Mouse (Mus musculus) G1E (cell line): ENCODE results near the gene Tpt1. TPM values are rescaled to one million over a fixed set of nuclear protein-coding genes. Genes with fewer than 3 reads are reported as not detected.
"Not testable (repeated sequence)": the region's sequence is repeated elsewhere in the genome, so short reads cannot be mapped to it uniquely, and the experiment has no call there.

Source experiments
- ATAC-seq: 2 replicates; pipeline ENCODE4 v1.8.0; 2016; ENCODE audit warnings: mild to moderate bottlenecking; ENCODE audit not compliant: insufficient number of reproducible peaks, poor library complexity, low FRiP score, severe bottlenecking; ENCODE audit errors: extremely low read depth
- DNase-seq: peaks from one replicate; pipeline ENCODE4 v3.0.0; 2012; ENCODE audit warnings: low spot score
- H3K27me3 ChIP-seq: 2 replicates; pipeline ENCODE4 v1.6.1; 2012; ENCODE audit warnings: mild to moderate bottlenecking, low read length, inconsistent platforms; ENCODE audit not compliant: insufficient read depth
- H3K36me3 ChIP-seq: replicated peaks from 2 replicates; pipeline ENCODE3; 2012; ENCODE audit warnings: mild to moderate bottlenecking, inconsistent platforms
- H3K4me1 ChIP-seq: 2 replicates; pipeline ENCODE4 v1.6.1; 2012; ENCODE audit warnings: low read depth, low read length, inconsistent platforms, mixed read lengths; ENCODE audit not compliant: insufficient read depth
- H3K4me3 ChIP-seq: 2 replicates; pipeline ENCODE4 v1.5.1; 2012; ENCODE audit warnings: low read depth, mild to moderate bottlenecking, inconsistent platforms, low read length, moderate library complexity, mixed read lengths
- H3K9me3 ChIP-seq: replicated peaks from 2 replicates; pipeline ENCODE4 v1.6.1; 2012; ENCODE audit warnings: inconsistent platforms
- CTCF ChIP-seq: IDR thresholded peaks from 2 replicates; pipeline ENCODE4 v1.5.1; 2012; ENCODE audit warnings: low read depth, low read length, inconsistent platforms, mixed read lengths
- GATA1 ChIP-seq: IDR thresholded peaks from 2 replicates; pipeline ENCODE4 v1.6.1; 2012; ENCODE audit warnings: borderline replicate concordance, low read length, inconsistent platforms, mixed read lengths
- GATA2 ChIP-seq: IDR thresholded peaks from 2 replicates; pipeline ENCODE4 v1.6.1; 2012; ENCODE audit warnings: low read depth, low read length, inconsistent platforms, borderline replicate concordance
- POLR2AphosphoS5 ChIP-seq: IDR thresholded peaks from 2 replicates; pipeline ENCODE4 v1.6.1; 2012; ENCODE audit warnings: low read depth, low read length, inconsistent platforms; ENCODE audit not compliant: insufficient replicate concordance
- TAL1 ChIP-seq: conservative IDR thresholded peaks from 2 replicates; pipeline ENCODE4 v1.6.1; 2012; ENCODE audit warnings: low read depth, low read length, inconsistent platforms, mixed read lengths
- polyA plus RNA-seq: library from polyadenylated mRNA; stranded (reverse); fragments of >175 nt; gene quantifications from 2 replicates; pipeline ENCODE4 v1.2.3, GENCODE M21; 2012
- total RNA-seq, 2 experiments: library from RNA; stranded (forward) in 1 of 2; stranded (reverse) in 1 of 2; fragments of 200-1000 nt in 1 of 2; fragments of >200 nt in 1 of 2; fragmentation: Nextera tagmentation in 1 of 2; gene quantifications; 2 replicates each; pipeline ENCODE4 v1.2.3; 2014 to 2017

The Tpt1 gene
- total and polyA plus RNA-seq, 3 experiments: 819 to 2,341 (median 1,947) TPM

GRCm38 (mm10) chr14:75862701-75863100 lies 17.8 kb downstream of the Tpt1 start:
- DNase-seq: no peak
- peaks cover 14% of the 10 kb centered on the region for H3K27me3 ChIP-seq
- H3K4me1 ChIP-seq: peaks cover 7% of the 10 kb centered on the region; the same call in 1 of the 2 replicates
- H3K36me3 ChIP-seq: no peaks in the 10 kb centered on the region
- H3K4me3 ChIP-seq: no peak overlapping the region
- no peak for TF ChIP-seq TAL1
- TF ChIP-seq GATA1: no peak
- TF ChIP-seq POLR2AphosphoS5: no peak
- TF ChIP-seq CTCF: no peak
- TF ChIP-seq GATA2: no peak
- ATAC-seq: no peak
- no peaks in the 10 kb centered on the region for H3K9me3 ChIP-seq

GRCm38 (mm10) chr14:75863549-75864409 lies 18.9 kb downstream of the Tpt1 start:
- Histone ChIP-seq H3K4me1 (peaks cover 7% of the 10 kb centered on the region; the same call in 1 of the 2 replicates), H3K9me3 (no peaks in the 10 kb centered on the region), H3K27me3 (peaks cover 14% of the 10 kb centered on the region), H3K36me3 (no peaks in the 10 kb centered on the region), H3K4me3 (no peak overlapping the region)
- DNase-seq: no peak
- TF ChIP-seq GATA2 (no peak), TAL1 (no peak), CTCF (no peak), GATA1 (no peak), POLR2AphosphoS5 (no peak)
- ATAC-seq: no peak; the same call in 1 of the 2 replicates

GRCm38 (mm10) chr14:75866706-75867333 lies 21.9 kb downstream of the Tpt1 start:
- Histone ChIP-seq H3K4me1 (no peaks in the 10 kb centered on the region), H3K27me3 (peaks cover 20% of the 10 kb centered on the region), H3K36me3 (no peaks in the 10 kb centered on the region), H3K4me3 (no peak overlapping the region), H3K9me3 (peaks cover 3% of the 10 kb centered on the region)
- DNase-seq (no peak), ATAC-seq (no peak)
- TF ChIP-seq GATA2: no peak

GRCm38 (mm10) chr14:75868028-75868427 lies 23.1 kb downstream of the Tpt1 start:
- H3K4me1 ChIP-seq, H3K9me3 ChIP-seq, DNase-seq, H3K4me3 ChIP-seq, H3K36me3 ChIP-seq, ATAC-seq: not testable (repeated sequence)
- peaks cover 22% of the 10 kb centered on the region for H3K27me3 ChIP-seq

GRCm38 (mm10) chr14:75869769-75870363 lies 25.0 kb downstream of the Tpt1 start:
- TF ChIP-seq CTCF (no peak), GATA1 (no peak), TAL1 (no peak), POLR2AphosphoS5 (no peak), GATA2 (no peak)
- no peak overlapping the region for H3K4me3 ChIP-seq
- no peaks in the 10 kb centered on the region for H3K36me3 ChIP-seq
- peaks cover 21% of the 10 kb centered on the region for H3K27me3 ChIP-seq
- ATAC-seq: no peak
- no peaks in the 10 kb centered on the region for H3K4me1 ChIP-seq
- no peak for DNase-seq
- peaks cover 4% of the 10 kb centered on the region for H3K9me3 ChIP-seq

- ATAC-seq (no peak), DNase-seq (peak; percentile 14)
- H3K4me3 ChIP-seq: no peak overlapping the region
- H3K4me1 ChIP-seq: no peaks in the 10 kb centered on the region
- TF ChIP-seq GATA1: no peak
- TF ChIP-seq CTCF: no peak
- no peak for TF ChIP-seq POLR2AphosphoS5
- no peak for TF ChIP-seq TAL1
- no peak for TF ChIP-seq GATA2
- peaks cover 23% of the 10 kb centered on the region for H3K27me3 ChIP-seq
- peaks cover 4% of the 10 kb centered on the region for H3K9me3 ChIP-seq
- H3K36me3 ChIP-seq: no peaks in the 10 kb centered on the region
Measured at GRCm38 (mm10) chr14:75870631-75871030, 25.7 kb downstream of the Tpt1 start.
